Mouse (Mus musculus) natural killer cell, adult 2 months (primary cell): Measurements from ENCODE around the gene Hoxc6.
A peak's percentile ranks its signal among the peaks of the same experiment; 100 is the strongest.

Experiments used
- DNase-seq, 2 experiments: peaks; one replicate each; pipeline ENCODE4 v3.0.0; 2022; ENCODE audit warnings: low spot score in 2 of 2

Hoxc6 gene

DNA sequence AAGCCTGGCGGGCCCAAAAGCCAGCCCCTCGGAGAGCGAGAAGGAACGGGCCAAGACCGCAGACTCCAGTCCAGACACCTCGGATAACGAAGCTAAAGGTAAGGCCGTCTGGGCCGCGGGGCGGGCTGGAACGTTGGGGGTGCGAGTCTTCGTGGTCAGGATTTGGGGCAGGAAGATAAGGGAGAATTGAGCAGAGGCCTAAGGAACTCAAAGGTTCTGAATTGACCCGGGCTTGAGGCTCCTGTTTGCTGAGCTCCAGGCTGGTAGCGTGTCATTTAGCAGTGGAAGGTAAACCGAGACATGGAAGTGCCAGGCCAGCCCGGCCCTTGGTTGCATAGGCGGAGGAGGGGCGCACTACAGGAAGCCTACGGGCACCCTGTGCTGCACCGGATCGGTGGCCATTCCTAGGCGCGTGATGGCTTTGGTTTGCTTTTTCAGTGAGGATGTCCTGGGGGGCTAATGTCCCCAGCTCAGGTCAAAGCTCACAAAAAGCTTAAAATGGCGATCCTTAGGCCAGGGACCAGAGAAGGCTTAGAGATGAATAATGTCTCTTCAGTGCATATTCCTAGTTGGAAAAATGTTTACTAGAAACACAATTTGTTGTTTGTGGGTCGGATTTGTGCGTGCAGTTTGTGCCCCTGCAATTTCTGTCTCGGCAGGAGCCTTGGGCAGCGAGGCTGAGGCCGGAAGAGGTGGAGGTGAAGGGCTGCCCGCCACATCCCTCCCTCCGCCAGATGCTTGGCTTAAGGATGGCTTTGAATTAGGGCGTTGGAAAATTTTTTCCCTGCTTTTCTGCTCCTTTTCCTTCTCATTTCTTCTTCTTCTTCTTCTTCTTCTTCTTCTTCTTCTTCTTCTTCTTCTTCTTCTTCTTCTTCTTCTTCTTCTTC is 30.3 kb upstream of the Hoxc6 start:
- DNase-seq: no peak

- no peak for DNase-seq
Measured at GRCm38 (mm10) chr15:102969296-102969695, 28.8 kb upstream of the Hoxc6 start.

GRCm38 (mm10) chr15:102970740-102971139 is 27.3 kb upstream of the Hoxc6 start:
- no peak for DNase-seq

DNA sequence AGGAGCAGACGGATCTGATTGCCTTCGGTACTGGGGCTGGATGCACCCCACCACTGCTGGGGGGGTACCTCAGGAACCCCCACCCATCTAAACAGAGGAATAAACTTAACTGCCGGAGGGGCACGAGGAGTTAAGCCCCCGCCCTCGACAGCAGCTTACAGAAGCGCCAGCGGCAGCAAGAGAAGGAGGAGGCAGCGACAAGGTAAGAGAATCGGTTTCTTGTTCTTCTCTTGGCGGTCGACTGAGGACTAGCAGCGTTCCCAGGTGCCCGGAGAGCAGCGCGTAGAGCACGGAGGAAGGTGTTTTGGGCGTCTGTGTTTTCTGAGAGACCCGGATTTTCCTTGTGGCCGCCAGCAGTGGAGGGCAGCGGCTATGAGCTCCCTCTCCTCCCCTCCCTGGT is 25.8 kb upstream of the Hoxc6 start:
- no peak for DNase-seq

GRCm38 (mm10) chr15:102972753-102973152 is 25.3 kb upstream of the Hoxc6 start:
- DNase-seq: no peak

- no peak for DNase-seq
Measured at GRCm38 (mm10) chr15:102975034-102975433, 23.0 kb upstream of the Hoxc6 start.

DNA sequence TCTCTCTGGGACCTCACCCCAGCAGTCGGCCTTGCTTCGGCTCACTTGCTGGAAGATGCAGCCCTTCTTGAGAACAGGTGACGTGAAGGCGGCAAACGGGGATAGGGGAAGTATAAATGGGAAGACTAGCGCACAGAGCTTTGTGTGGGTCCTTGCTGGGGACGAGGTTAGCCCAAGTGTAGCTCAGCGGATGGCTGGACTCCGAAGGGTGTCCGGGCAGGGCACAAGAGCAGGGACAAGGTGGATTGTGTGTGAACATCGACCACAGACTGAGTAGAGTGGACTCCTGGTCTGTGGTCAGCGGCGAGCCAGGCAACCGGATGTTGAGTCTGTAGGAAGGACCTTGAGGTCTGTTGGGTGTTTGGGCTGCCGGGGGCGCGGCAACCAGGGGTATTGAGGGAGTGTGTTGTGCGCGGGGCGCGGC is 22.4 kb upstream of the Hoxc6 start:
- peak in 1 of 2 experiments; percentile 39 for DNase-seq

- DNase-seq: no peak
Measured at GRCm38 (mm10) chr15:102976171-102976570, 21.9 kb upstream of the Hoxc6 start, which contains the start of gene Hoxc9. Gene Hoxc9, plus strand, starts transcription at chr15:102976439.

DNA sequence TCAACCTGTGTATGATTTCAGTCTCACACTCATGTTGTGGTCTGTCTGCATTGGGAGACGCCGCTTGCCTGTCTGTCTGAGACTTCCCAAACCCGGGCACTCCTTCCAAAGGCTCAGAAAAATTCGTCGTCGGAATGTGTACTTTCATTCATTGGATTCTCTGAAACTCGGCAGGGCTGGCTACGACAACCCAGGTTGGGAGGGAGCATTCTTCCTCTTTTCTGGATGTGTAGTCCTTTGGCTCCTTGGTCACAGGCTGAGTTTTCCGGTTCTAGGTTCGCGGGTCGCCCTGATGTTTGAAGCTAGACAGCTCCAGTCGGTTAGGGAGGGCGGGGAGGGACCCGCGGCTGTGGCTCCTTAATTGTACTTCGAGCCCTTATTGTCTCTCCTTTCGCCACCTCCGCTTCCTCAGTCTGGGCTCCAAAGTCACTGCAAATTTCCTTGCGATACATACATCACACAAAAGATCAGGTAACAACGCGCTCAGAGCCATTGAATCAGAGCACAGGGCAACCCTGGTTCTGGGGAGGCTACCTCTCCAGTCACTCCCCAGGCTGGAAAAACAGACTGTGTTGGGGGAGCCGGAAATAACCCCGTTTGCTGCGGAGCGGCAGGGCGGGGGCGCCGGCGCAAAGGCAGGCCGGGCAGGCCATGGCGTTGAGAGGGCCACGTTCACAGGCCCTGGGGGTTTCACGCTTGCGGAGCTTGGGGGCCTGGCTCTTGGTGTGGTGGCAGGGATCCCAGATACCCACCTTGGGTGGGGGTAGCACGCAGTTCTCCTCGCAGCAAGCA is 21.2 kb upstream of the Hoxc6 start:
- no peak for DNase-seq

- no peak for DNase-seq
Measured at GRCm38 (mm10) chr15:102977423-102977974, 20.6 kb upstream of the Hoxc6 start.

DNA sequence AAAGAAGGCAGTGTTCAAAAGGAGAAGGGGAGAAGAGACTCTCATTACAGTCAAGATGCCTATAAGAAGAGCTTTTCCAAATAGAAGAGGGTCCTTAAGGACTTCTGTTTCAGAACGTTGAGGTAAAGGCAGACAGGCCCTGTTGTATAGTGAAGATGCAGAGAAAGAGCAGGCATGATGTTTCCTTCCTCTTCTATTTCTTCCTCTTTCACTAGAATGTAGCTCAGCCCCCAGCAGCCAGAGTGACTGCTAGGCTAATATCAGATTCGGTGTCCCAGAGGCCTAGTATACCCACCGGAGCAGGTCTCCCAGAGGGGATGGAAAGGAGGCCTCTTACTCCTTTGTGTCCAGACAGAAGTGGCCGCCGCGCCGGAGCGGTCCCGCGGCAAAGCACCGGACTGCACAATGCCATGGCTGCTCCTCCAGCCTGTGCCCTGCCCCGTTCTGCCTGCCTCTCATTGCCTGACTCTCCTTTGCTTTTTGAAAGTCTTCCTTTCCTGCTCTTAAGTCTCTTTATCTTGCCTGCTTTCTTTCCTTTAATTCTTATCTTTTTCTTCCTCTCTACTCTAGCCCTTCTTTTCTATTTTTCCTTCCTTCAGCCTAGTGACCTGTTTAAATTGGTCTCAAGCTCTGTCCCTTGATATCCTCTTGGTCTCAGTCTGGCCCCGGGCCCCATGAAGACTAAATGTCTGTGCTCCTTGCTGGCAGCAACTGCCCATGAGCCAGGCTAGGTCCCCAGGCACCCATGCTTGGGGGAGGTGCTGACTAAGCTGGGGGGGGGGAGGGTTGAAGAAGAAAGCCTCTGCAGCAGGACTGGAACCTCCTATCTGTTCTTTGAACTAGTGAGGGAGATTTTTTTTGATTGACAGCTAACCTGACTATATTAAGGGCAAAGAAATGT is 19.2 kb upstream of the Hoxc6 start:
- DNase-seq: no peak

DNA sequence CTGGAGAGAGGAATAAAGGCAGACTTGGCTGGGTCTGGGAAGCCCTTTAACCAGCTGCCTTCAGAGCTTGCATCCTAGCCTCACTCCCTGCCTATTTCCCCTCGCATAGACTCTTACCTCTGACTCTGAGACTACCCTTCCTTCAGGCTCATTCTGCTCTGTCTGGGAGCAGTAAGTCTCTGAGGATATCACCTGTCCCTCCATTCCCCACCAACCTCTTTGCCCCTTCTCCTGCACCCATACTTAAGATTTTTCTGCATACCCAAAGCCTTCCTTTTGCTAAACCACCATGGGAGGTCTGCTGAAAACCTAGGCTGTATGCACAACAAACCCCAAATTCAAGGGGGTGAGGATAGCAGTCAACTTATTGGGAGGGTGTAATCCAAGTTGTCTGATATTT is 18.1 kb upstream of the Hoxc6 start:
- DNase-seq: no peak

GRCm38 (mm10) chr15:102980352-102980751 is 17.7 kb upstream of the Hoxc6 start:
- DNase-seq: no peak

GRCm38 (mm10) chr15:102980912-102981311 is 17.1 kb upstream of the Hoxc6 start:
- no peak for DNase-seq

- DNase-seq: no peak
Measured at GRCm38 (mm10) chr15:102981379-102982288, 16.4 kb upstream of the Hoxc6 start.

DNA sequence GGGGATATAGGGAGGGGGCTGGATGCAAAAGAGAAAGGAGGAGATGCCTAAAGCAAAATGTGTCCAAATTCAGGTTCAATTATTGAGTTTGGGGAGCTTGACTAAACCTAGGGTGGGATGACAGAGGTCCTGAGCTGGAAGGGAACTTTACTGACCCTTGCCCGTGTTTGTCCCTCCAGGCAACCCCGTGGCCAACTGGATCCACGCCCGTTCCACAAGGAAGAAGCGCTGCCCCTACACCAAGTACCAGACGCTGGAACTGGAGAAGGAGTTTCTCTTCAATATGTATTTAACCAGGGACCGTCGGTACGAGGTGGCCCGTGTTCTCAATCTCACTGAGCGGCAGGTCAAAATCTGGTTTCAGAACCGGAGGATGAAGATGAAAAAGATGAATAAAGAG is 14.3 kb upstream of the Hoxc6 start:
- no peak for DNase-seq

- no peak for DNase-seq
Measured at GRCm38 (mm10) chr15:102984521-102984920, 13.5 kb upstream of the Hoxc6 start.

DNA sequence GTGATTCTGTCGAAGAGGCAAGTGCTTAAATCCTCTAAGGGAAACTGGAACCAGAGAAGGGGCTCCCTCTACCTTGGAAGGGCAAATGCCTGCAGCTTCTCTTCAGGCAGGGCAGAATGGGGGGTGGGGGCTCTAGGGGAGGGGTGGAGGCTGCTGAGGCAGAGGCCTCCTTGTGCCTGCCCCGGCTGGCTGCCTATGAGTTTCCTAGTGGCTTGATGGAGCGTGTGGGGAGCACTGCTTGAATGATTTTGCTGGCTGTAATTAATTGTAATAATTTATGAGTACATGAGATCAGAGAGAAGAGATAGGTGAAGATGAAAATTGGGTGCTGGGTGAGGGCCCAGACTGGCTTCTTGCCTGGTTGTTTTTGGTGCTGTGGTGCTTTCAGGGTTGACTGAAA is 13.1 kb upstream of the Hoxc6 start:
- DNase-seq: no peak

DNA sequence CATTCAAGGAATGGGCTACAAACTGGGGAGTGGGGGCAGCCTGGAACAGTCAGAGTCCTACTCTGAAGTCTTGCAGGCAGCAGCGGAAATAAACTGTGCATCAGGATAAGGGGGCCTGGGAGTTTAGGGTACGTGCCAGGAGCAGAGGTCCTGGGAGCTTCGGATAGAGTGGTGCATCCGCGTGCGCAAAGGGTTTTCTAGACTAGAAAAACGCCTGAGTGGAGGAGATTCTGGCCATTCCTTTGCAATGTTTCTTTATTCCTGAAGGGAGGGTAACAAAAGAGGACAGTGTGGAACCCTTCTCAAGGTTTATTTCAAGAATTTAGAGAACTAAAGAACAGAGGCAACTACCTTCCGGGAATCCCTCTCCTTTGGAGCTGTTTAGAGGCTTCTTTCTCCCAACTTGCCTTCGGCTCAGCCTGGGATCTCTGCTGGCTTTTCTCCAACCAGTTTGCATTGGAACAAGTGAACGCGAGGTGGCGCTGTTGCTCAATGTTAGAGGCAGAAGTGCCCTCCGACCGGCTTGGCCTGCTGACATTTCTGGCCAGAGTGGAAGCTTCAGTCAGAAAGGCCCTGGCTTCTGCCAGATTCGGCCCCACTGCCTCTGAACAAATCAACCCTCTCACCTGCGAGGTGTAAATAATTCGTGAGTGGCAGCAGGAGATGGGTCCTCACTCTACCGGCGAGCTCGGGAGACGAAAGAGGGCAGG is 10.8 kb upstream of the Hoxc6 start:
- peak; percentile 79 to 84 for DNase-seq

DNA sequence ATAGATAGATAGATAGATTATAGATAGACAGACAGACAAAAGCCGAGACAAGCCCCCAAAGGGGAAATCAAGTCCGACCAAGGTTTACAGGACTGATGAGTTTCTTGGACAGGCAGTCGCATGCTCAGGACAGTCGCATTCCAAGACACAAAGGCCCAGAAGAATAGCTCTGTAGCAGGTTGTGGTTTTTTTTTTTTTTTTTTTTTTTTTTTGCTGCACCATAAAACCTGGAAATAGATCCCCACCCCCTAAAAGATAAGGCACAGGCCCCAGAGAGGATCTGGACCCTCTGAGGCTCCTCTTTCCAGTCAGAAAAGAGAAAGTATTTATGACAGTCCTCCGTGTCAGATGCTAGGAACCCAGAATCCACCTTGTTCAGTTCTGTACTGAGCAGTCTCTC is 10.0 kb upstream of the Hoxc6 start:
- DNase-seq: no peak
